Mouse (Mus musculus): ENCODE data around the gene Fbxo17. TPM values are rescaled to one million over a fixed set of nuclear protein-coding genes. Genes with fewer than 3 reads are reported as not detected.

Gene Fbxo17
- total RNA-seq (2023) = 1 to 10 TPM; 2.8 to 3.5 TPM

GRCm38 (mm10) chr7:28716590-28717281 lies at the start of gene Fbxo17:
Gene Fbxo17, plus strand, starts transcription at chr7:28716804.

DNA sequence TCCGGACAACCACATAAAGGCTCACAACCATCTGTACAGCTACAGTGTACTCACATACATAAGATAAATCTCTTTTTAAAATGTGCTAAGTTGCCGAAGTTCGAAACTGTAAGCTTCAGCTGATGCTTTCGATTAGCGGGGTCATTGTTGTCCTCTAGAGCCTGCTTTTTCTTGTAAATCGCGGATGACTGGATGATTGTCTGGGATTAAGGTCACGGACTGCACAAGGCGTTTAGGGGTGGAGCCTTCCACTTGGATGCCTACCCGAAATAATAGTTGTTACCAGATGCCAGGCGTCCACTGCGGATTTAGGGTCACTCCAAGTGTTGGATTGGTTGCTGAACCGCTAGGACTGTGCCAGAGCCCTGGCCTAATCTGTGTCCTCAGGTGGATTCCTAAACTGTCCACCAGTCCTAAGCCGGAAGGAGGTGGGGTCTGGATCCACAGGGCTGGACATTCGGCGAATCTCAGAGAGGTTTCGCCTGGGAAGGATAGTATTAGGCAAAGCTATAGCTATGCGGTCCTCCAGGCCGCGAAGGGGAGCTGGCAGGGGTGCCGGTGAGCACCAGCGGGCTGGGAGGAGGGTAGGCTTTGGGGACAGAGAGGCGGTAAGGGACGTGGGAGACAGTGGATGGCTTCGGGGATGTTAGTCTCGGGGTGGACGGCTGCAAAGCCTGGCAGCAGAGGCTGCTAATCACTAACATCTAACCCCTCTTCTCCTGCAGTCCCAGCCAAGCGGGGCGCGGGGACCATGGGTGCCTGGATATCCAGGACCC lies 23.9 kb upstream of the Fbxo17 start, which contains the start of gene Fbxo27:
TSS of gene Fbxo27 (plus strand) at position 305 of the 776 bp plus-strand sequence.

GRCm38 (mm10) chr7:28741709-28742438 lies 25.3 kb downstream of the Fbxo17 start, which contains the start of the genes Mrps12 and Sars2:
Gene Mrps12, minus strand, starts transcription at chr7:28741820.
Gene Sars2, plus strand, starts transcription at chr7:28741992.

GRCm38 (mm10) chr7:28756079-28756478 lies 39.5 kb downstream of the Fbxo17 start, which contains the start of gene Ccer2:
Gene Ccer2, plus strand, starts transcription at chr7:28756174.

DNA sequence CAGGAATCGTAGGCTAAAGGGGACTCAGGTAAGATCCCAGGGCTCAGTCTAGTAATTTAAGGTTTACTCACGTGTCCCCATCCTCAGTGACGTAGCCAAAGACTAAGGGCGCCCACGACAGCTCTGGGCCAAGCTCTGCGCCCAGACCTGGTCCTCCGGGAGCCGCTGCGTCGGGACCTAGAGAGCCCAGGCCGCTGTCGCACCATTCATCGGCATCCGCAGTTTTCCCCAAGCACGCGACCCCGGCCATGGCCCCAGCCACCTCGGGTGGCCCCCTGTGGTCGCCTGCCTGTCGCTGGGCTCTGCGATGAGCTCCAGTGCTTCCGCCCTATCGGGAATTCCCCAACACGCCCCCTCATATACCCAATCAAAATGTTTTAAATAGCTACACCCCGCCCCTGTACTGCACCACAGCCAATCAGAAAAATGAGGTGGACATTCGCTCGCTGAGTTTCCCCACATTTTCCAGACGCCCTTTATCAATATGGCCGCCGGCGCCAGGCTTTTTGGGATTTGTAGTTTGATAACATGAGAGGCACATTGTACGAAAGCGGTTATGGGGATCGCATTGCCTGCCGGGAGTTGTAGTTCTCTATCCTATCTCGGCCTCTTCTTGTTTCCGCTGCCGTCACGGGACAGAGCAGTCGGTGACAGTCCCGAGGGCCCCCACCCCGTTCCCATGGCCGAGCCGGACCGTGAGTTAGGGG lies 49.7 kb downstream of the Fbxo17 start, which contains the start of gene Sirt2:
TSS of gene Sirt2 (plus strand) at position 563 of the 707 bp plus-strand sequence.

DNA sequence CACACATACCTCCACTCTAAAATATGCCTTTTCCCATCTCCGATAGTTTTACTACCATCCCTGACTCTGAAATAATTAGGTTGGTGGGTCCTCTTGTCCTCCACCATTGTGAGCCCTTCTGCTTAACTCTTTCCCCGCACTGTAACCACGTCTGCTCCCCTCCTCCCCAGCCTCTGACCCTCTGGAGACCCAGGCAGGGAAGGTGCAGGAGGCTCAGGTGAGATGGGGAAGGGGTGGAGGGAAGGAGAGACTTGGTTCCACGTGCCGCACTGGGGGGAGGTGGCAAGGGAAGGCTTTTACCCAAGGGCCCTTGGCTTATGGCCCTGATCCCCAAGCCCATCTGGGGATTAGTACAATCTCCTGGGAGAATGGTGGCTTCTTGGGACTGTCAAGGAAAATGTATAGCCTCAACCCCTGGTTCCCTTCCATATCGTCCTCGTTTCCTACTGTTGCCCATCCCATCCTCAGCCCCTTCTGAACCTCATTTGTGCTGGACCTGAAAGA lies 50.9 kb downstream of the Fbxo17 start, which contains the start of gene Nfkbib:
TSS of gene Nfkbib (minus strand) at position 51 of the 504 bp plus-strand sequence.

Other genes starting within 250 kb of the Fbxo17 start
- not detected for gene Ifnl2, start 206.3 kb upstream of the Fbxo17 start, total RNA-seq (2023)
- gene Ifnl3, start 194.0 kb upstream of the Fbxo17 start, total RNA-seq (2023) = not detected
- not detected for gene Sycn, start 175.9 kb upstream of the Fbxo17 start, total RNA-seq (2023)
- under 1 TPM; 0.22 to 0.44 TPM for gene Nccrp1, start 169.6 kb upstream of the Fbxo17 start, total RNA-seq (2023)
- gene Samd4b, start 118.7 kb upstream of the Fbxo17 start, total RNA-seq (2023) = 10 to 100 TPM; 36.5 to 42.9 TPM
- gene Pak4, start 118.6 kb upstream of the Fbxo17 start, total RNA-seq (2023) = 10 to 100 TPM; 12.1 to 12.6 TPM
- gene Acp7, start 85.5 kb upstream of the Fbxo17 start, total RNA-seq (2023) = not detected
- under 1 TPM; 0.18 to 0.33 TPM for gene Fbxo27, start 24.0 kb upstream of the Fbxo17 start, total RNA-seq (2023)
- 10 to 100 TPM; 18.5 to 22.3 TPM for gene Mrps12, start 25.0 kb downstream of the Fbxo17 start, total RNA-seq (2023)
- 1 to 10 TPM; 8.6 to 8.7 TPM for gene Sars2, start 25.2 kb downstream of the Fbxo17 start, total RNA-seq (2023)
- gene Ccer2, start 39.4 kb downstream of the Fbxo17 start, total RNA-seq (2023) = not detected
- gene Sirt2, start 49.9 kb downstream of the Fbxo17 start, total RNA-seq (2023) = 10 to 100 TPM; 59.4 to 63.6 TPM
- gene Nfkbib, start 50.7 kb downstream of the Fbxo17 start, total RNA-seq (2023) = 10 to 100 TPM; 34.4 to 38.3 TPM
- 100 to 1,000 TPM in 1 of 2 experiments, 10 to 100 TPM in 1; 99.8 to 101 TPM for gene Rinl, start 72.2 kb downstream of the Fbxo17 start, total RNA-seq (2023)
- gene Hnrnpl, start 91.7 kb downstream of the Fbxo17 start, total RNA-seq (2023) = 100 to 1,000 TPM; 377 to 403 TPM
- 100 to 1,000 TPM; 105 to 107 TPM for gene Ech1, start 108.4 kb downstream of the Fbxo17 start, total RNA-seq (2023)
- 10 to 100 TPM; 16.8 to 17.5 TPM for gene Lgals4, start 117.0 kb downstream of the Fbxo17 start, total RNA-seq (2023)
- gene Lgals7, start 147.0 kb downstream of the Fbxo17 start, total RNA-seq (2023) = not detected
- gene Capn12, start 164.6 kb downstream of the Fbxo17 start, total RNA-seq (2023) = not detected
- gene Actn4, start 245.5 kb downstream of the Fbxo17 start, total RNA-seq (2023) = 100 to 1,000 TPM; 132 to 140 TPM